Mouse (Mus musculus): ENCODE measurements around the gene B230217C12Rik. TPM values are rescaled to one million over a fixed set of nuclear protein-coding genes. Genes with fewer than 3 reads are reported as not detected.
"Not testable (repeated sequence)": the region's sequence is repeated elsewhere in the genome, so short reads cannot be mapped to it uniquely, and the experiment has no call there.

B230217C12Rik gene
- polyA plus RNA-seq, 1 experiment from 2014 or later, result 17.4 TPM

- H3K9ac ChIP-seq, result no peak overlapping the region
- H3K36me3 ChIP-seq (ENCODE audit: poor library complexity, severe bottlenecking), result peaks cover 70% of the 10 kb centered on the region
- H3K27ac ChIP-seq, result no peak overlapping the region
- no peak overlapping the region for H3K4me2 ChIP-seq
- WGBS, result 87% methylated on average over 11 of the region's 11 CpGs
- H3K9me3 ChIP-seq (replicated peaks), result no peaks in the 10 kb centered on the region
- H3K4me3 ChIP-seq, result no peak overlapping the region
- ATAC-seq, result no peak
- H3K27me3 ChIP-seq, result no peaks in the 10 kb centered on the region
- no peaks in the 10 kb centered on the region for H3K4me1 ChIP-seq
These were observed 8.6 kb upstream of the B230217C12Rik start for GRCm38 (mm10) chr11:97832001-97832400.

DNA sequence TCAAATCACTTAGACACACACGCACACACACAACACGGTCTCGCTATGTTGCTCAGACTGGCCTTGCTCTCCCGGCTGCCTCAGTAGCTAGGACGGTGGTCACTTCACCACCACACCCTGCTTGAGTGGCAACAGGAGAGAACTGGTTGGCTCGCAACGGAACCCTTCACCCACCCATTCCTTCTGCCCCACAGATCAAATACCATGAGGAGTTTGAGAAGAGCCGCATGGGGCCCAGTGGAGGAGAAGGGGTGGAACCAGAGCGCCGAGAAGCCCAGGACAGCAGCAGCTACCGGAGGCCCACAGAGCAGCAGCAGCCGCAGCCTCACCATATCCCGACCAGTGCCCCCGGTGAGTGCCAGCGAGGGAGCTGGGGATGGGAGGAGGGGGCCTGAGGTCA lies 7.2 kb upstream of the B230217C12Rik start:
- H3K36me3 ChIP-seq (ENCODE audit: poor library complexity, severe bottlenecking), result peaks cover 73% of the 10 kb centered on the region

DNA sequence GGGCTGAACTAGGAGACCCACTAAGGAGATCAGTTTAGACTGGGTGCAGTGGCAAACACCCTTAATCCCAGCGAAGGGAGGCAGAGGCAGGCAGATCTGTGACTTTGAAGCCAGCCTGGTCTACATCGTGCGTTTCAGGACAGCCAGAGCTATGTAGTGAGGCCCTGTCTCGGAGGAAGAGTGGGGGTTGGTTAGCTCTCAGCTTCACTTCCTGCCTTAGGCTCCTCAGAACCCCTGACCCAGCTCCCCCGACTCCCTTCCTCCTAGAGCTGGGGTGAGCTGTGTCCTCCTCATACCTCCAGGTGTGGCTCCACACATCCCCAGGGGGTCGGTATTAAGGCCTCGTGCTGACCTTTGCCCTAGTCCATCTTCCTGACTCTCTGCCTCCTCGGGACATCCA lies 4.0 kb upstream of the B230217C12Rik start:
- Histone ChIP-seq H3K9ac (no peak overlapping the region), H3K36me3 (ENCODE audit: poor library complexity, severe bottlenecking) (peaks cover 60% of the 10 kb centered on the region), H3K9me3 (replicated peaks) (no peaks in the 10 kb centered on the region), H3K4me3 (no peak overlapping the region), H3K4me2 (no peak overlapping the region), H3K27ac (no peak overlapping the region), H3K4me1 (0 out of 2 replicates have a peak, but pooled peaks cover 6% of the 10 kb centered on the region), H3K27me3 (no peaks in the 10 kb centered on the region)
- WGBS, result 63% methylated on average over 8 of the region's 8 CpGs
- ATAC-seq, result no peak

More for the DNA sequence above, 7.2 kb upstream of the B230217C12Rik start:
- Histone ChIP-seq H3K4me1 (no peaks in the 10 kb centered on the region), H3K4me3 (no peak overlapping the region), H3K9ac (no peak overlapping the region), H3K27me3 (no peaks in the 10 kb centered on the region), H3K27ac (no peak overlapping the region), H3K4me2 (no peak overlapping the region), H3K9me3 (replicated peaks) (no peaks in the 10 kb centered on the region)
- WGBS, result 77% methylated on average over 15 of the region's 15 CpGs
- no peak for ATAC-seq

DNA sequence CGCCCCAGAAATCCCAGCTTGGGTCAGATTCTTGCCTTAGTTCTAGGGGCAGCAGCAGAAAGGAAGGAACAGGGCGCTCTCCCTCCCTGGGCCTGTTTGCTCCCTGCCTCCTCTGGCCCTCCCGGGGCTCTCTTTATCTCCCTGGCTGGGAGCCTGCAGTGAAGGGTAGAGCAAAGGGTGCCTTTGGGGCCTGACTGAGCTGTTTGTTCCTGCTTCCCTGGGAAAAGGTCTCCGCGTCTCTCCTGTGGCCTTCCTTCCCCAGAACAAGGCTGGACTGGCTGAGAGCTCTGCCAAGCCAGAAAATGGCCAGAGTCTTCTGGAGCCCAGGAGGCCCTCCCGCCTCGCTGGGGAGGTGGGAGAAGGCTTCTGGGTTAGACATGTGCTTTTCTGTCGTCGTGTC lies 3.5 kb upstream of the B230217C12Rik start:
- not testable (repeated sequence) for H3K27ac ChIP-seq; H3K4me3 ChIP-seq; H3K27me3 ChIP-seq; H3K9me3 ChIP-seq (replicated peaks); H3K9ac ChIP-seq; ATAC-seq; H3K4me2 ChIP-seq
- H3K4me1 ChIP-seq, result peaks cover 11% of the 10 kb centered on the region
- WGBS, result 76% methylated on average over 9 of the region's 9 CpGs
- H3K36me3 ChIP-seq (ENCODE audit: poor library complexity, severe bottlenecking), result peaks cover 57% of the 10 kb centered on the region

DNA sequence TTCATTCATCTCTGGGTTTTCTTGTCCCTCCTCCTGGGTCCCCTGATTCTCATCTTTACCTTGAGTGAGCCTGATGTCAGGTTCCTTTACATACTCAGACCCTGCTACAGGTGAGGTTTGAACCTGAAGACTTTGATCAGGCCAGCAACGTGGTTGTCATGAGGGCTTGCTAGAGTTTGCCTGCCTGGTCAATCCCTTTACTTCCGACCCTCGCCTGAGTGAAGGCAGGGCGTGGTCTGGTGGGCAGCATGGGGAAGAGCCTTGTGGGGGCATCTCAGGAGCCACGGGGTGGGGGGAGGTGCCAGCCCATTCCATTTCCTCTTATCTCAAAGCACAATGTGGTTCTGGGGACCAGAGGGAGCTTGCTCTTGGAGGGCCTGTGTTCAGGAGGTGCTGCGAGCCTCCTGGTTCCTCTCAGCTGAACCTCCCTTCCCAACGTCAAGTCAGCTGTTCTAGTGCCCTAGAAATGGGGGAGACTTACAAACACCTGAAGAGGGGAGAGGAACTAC lies 2.9 kb upstream of the B230217C12Rik start:
- H3K36me3 ChIP-seq (ENCODE audit: poor library complexity, severe bottlenecking), result peaks cover 53% of the 10 kb centered on the region
- no peak overlapping the region for H3K4me2 ChIP-seq
- H3K27ac ChIP-seq, result no peak overlapping the region
- no peak for ATAC-seq
- WGBS, result 82% methylated on average over 7 of the region's 7 CpGs
- peaks cover 16% of the 10 kb centered on the region for H3K4me1 ChIP-seq
- no peak overlapping the region for H3K4me3 ChIP-seq
- no peaks in the 10 kb centered on the region for H3K9me3 ChIP-seq (replicated peaks)
- H3K9ac ChIP-seq, result no peak overlapping the region
- H3K27me3 ChIP-seq, result no peaks in the 10 kb centered on the region

DNA sequence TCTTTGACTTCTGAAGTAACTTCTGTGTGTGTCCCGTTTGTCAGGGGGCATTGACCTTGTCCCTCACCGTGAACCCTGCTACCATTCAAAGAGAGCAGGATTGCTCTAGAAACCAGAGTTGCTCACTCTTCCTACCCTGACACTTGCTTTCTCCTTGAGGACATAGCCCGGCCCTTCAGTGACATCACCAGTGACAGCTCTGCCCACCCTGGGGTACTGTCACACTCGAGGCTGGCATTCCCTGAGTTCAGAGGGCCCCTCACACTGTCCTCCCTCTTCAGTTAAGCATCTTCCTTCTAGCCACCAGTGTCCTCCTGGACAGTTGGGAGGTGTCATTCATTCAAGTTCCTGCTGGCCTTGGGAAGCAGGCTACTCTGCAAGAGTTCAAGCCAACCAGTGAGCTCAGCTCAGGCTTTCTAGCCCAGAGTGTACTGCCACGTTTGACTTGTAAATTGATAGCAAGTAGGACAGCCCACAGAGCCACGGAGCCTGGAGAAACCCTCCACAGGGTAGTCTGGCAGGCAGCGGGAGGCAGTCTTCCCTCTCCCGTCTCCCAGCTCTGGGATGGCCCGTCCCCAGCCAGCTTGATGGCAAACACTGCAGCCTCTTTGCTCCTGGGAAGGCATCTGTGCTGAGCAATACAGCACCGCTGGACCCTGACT lies 1.7 kb upstream of the B230217C12Rik start:
- Histone ChIP-seq H3K4me1 (peaks cover 16% of the 10 kb centered on the region), H3K4me2 (no peak overlapping the region), H3K4me3 (no peak overlapping the region), H3K36me3 (ENCODE audit: poor library complexity, severe bottlenecking) (peaks cover 45% of the 10 kb centered on the region), H3K27me3 (no peaks in the 10 kb centered on the region), H3K9ac (no peak overlapping the region), H3K9me3 (replicated peaks) (no peaks in the 10 kb centered on the region), H3K27ac (no peak overlapping the region)
- ATAC-seq, result no peak
- WGBS, result 44% methylated on average over 10 of the region's 10 CpGs

DNA sequence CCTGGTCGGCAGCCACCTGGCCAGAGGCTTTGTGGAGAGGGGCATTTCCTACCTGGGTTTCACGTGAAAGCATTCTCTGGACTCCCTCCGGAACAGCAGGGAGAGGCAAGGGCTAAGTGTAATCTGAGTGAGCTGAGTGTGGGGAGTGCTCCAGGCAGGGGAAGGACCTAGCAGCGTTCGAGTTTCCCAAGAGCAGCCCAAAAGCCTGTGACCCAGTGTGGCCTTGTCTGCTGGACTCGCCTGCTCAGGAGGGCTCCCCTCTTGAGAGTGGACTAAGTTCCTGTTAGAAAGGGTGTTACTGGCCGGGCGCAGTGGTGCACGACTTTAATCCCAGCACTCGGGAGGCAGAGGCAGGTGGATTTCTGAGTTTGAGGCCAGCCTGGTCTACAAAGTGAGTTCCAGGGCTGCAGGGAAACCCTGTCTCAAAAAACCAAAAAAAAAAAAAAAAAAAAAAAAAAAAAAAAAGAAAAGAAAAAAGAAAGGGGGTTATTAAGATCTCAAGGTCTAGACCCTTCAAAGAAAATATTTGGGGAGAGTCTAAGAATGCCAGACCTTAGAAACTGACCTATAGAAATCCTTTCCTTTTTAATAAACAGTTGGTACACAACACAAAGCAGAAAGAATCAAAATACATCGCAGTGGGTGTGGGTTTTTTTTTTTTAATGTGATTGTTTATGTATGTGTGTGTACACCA lies 992 bp upstream of the B230217C12Rik start:
- ATAC-seq, result no peak
- WGBS, result 61% methylated on average over 11 of the region's 11 CpGs
- no peak overlapping the region for H3K9ac ChIP-seq
- no peak overlapping the region for H3K27ac ChIP-seq
- H3K36me3 ChIP-seq (ENCODE audit: poor library complexity, severe bottlenecking), result peaks cover 38% of the 10 kb centered on the region
- no peak overlapping the region for H3K4me3 ChIP-seq
- no peaks in the 10 kb centered on the region for H3K9me3 ChIP-seq (replicated peaks)
- no peaks in the 10 kb centered on the region for H3K27me3 ChIP-seq
- peak overlapping the region; percentile 67; the same call in 1 of the 2 replicates for H3K4me2 ChIP-seq
- H3K4me1 ChIP-seq, result peaks cover 16% of the 10 kb centered on the region

DNA sequence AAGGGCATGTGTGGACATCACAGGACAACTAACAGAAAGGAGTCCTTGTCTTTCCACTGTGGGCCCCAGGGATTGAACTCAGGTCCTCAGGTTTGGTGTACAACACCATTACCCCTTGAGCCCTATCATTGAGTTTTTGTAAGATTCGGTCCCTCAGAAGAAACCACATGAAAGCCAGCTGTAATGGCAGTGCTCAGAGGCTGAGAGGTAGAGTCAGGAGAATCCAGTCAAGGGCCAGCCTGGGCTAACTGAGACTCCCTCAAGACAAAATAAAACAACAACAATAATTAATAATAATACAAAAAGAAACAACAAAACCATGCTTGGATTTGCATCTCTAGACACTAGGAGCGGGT lies 467 bp upstream of the B230217C12Rik start:
- peaks cover 16% of the 10 kb centered on the region for H3K4me1 ChIP-seq
- peaks cover 33% of the 10 kb centered on the region for H3K36me3 ChIP-seq (ENCODE audit: poor library complexity, severe bottlenecking)
- WGBS, result 73% methylated on average over 2 of the region's 2 CpGs
- H3K4me3 ChIP-seq, result peak overlapping the region; percentile 59
- H3K4me2 ChIP-seq, result peak overlapping the region; percentile 67
- H3K27ac ChIP-seq, result peak overlapping the region; percentile 87; the same call in 1 of the 2 replicates
- ATAC-seq, result no peak
- H3K9me3 ChIP-seq (replicated peaks), result no peaks in the 10 kb centered on the region
- peak overlapping the region; percentile 76; the same call in 1 of the 2 replicates for H3K9ac ChIP-seq
- no peaks in the 10 kb centered on the region for H3K27me3 ChIP-seq

- under 1% methylated on average over 22 of the region's 22 CpGs for WGBS
These were observed 546 bp downstream of the B230217C12Rik start for GRCm38 (mm10) chr11:97840991-97841661.

DNA sequence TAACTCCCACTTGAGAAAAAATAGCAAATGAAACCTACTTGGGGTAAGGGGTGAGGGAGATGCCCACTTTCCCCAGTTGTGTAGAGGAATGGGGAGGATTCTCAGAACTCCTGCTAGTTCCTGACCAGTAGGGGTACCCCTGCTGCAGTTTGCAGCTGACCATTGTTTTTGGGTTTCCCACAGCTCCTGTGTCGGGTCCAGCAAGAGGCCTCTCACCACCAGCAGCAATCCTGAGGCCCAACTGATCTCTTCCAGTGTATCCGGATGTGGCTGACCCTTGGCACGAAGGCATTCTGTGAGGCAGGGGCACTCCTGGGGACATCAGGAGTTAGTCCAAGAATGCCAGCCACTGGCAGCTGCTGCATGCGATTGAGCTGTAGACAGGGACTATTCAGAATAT lies 1.4 kb downstream of the B230217C12Rik start:
- 21% methylated on average over 4 of the region's 4 CpGs for WGBS
- peaks cover 16% of the 10 kb centered on the region for H3K4me1 ChIP-seq
- no peaks in the 10 kb centered on the region for H3K27me3 ChIP-seq
- no peaks in the 10 kb centered on the region for H3K9me3 ChIP-seq (replicated peaks)
- peak overlapping the region; percentile 3; the same call in 1 of the 2 replicates for H3K27ac ChIP-seq
- ATAC-seq, result no peak
- peak overlapping the region; percentile 51 for H3K9ac ChIP-seq
- peak overlapping the region; percentile 67 for H3K4me2 ChIP-seq
- peak overlapping the region; percentile 59 for H3K4me3 ChIP-seq
- H3K36me3 ChIP-seq (ENCODE audit: poor library complexity, severe bottlenecking), result peaks cover 14% of the 10 kb centered on the region

More at GRCm38 (mm10) chr11:97840991-97841661, 546 bp downstream of the B230217C12Rik start:
- peak overlapping the region; percentile 59 for H3K4me3 ChIP-seq
- H3K36me3 ChIP-seq (ENCODE audit: poor library complexity, severe bottlenecking), result peaks cover 23% of the 10 kb centered on the region
- no peaks in the 10 kb centered on the region for H3K9me3 ChIP-seq (replicated peaks)
- H3K27me3 ChIP-seq, result no peaks in the 10 kb centered on the region
- H3K4me2 ChIP-seq, result peak overlapping the region; percentile 67
- peak; percentile 94 for ATAC-seq
- peak overlapping the region; percentile 87 for H3K27ac ChIP-seq
- H3K4me1 ChIP-seq, result peaks cover 16% of the 10 kb centered on the region
- peak overlapping the region; percentile 76 for H3K9ac ChIP-seq

DNA sequence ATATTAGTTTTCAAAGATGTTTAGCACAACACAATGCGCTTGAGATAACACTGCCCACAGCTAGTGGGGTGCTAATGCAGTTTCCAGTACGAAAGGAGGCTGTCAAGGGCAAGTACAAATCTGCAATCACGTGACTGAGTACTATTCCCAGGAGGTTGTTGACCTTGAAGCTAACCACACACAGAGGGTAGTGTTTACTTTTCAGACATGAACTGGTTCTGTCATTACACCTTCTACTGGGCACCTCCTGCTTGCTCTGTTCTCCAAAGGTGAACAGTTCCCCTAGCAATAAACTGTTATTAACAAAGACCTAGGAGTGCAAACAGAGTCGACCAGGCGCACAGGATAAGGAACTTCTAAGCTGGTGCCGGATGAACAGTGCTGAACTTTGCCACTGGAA lies 9.8 kb downstream of the B230217C12Rik start:
- WGBS, result 78% methylated on average over 6 of the region's 6 CpGs
- no peaks in the 10 kb centered on the region for H3K36me3 ChIP-seq (ENCODE audit: poor library complexity, severe bottlenecking)
- H3K4me3 ChIP-seq, result no peak overlapping the region
- H3K9me3 ChIP-seq (replicated peaks), result no peaks in the 10 kb centered on the region
- no peak for ATAC-seq
- H3K4me1 ChIP-seq, result no peaks in the 10 kb centered on the region
- no peak overlapping the region for H3K9ac ChIP-seq
- H3K27ac ChIP-seq, result no peak overlapping the region
- no peak overlapping the region for H3K4me2 ChIP-seq
- H3K27me3 ChIP-seq, result no peaks in the 10 kb centered on the region

DNA sequence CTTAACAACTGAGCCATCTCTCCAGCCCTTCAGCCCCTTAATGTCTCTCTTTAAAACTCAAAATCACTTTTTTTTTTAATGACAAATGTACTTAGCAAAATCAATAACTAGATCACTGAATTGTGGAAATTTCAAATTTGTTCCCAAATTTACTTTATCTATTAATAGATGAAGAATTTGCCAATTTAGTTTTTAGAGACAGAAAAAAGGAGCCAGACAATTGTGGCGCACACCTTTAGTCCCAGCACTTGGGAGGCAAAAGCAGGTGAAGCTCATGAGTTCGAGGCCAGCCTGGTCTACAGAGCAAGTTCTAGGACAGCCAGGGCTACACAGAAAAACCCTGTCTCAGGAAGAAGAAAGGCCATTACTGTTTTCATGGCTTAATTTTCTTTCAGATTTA lies 11.0 kb downstream of the B230217C12Rik start:
- H3K4me2 ChIP-seq, result no peak overlapping the region
- WGBS, result 89% methylated on average over 2 of the region's 2 CpGs

More for the DNA sequence above, 11.0 kb downstream of the B230217C12Rik start:
- Histone ChIP-seq H3K4me1 (no peaks in the 10 kb centered on the region), H3K36me3 (ENCODE audit: poor library complexity, severe bottlenecking) (no peaks in the 10 kb centered on the region), H3K9me3 (replicated peaks) (no peaks in the 10 kb centered on the region), H3K27ac (no peak overlapping the region), H3K9ac (no peak overlapping the region), H3K4me3 (no peak overlapping the region), H3K27me3 (no peaks in the 10 kb centered on the region)
- ATAC-seq, result no peak
